Mouse (Mus musculus): ENCODE measurements at regions not wholly inside any gene's neighbourhood (a gene's known extent, or its start where the extent isn't known, plus 50 kb on each side); places are given as distances from the start of the nearest gene placed in this dataset.

GRCm38 (mm10) chr10:66928211-66928990, 167.5 kb upstream of the Jmjd1c start:
- peaks cover 11% of the 10 kb centered on the region for H3K27me3 ChIP-seq (ENCODE audit: insufficient read depth, low read length)
- ATAC-seq (ENCODE audit: extremely low read depth, insufficient number of reproducible peaks, low FRiP score, poor library complexity, severe bottlenecking) (peak; percentile 31), DNase-seq (ENCODE audit: low spot score) (no peak)
- H3K4me1 ChIP-seq (ENCODE audit: insufficient read depth, low read depth, low read length), result peaks cover 7% of the 10 kb centered on the region; the same call in 1 of the 2 replicates
- no peak for TF ChIP-seq CTCF (IDR thresholded peaks at IDR 0.05; ENCODE audit: low read depth, low read length)
- no peak for TF ChIP-seq POLR2AphosphoS5 (IDR thresholded peaks at IDR 0.05; ENCODE audit: insufficient replicate concordance, low read depth, low read length)
- no peak for TF ChIP-seq GATA1 (IDR thresholded peaks at IDR 0.05; ENCODE audit: borderline replicate concordance, low read length)
- TF ChIP-seq TAL1 (conservative IDR thresholded peaks at IDR 0.05; ENCODE audit: low read depth, low read length), result no peak
- no peak for TF ChIP-seq GATA2 (IDR thresholded peaks at IDR 0.05; ENCODE audit: borderline replicate concordance, low read depth, low read length)
- no peaks in the 10 kb centered on the region for H3K9me3 ChIP-seq (replicated peaks)
- no peak overlapping the region for H3K4me3 ChIP-seq (ENCODE audit: low read depth, low read length)
- no peaks in the 10 kb centered on the region for H3K36me3 ChIP-seq (replicated peaks)

GRCm38 (mm10) chr10:66930563-66930962, 165.4 kb upstream of the Jmjd1c start:
- Histone ChIP-seq H3K9me3 (replicated peaks) (no peaks in the 10 kb centered on the region), H3K4me1 (ENCODE audit: insufficient read depth, low read depth, low read length) (peaks cover 7% of the 10 kb centered on the region; the same call in 1 of the 2 replicates), H3K27me3 (ENCODE audit: insufficient read depth, low read length) (peaks cover 8% of the 10 kb centered on the region), H3K4me3 (ENCODE audit: low read depth, low read length) (no peak overlapping the region), H3K36me3 (replicated peaks) (no peaks in the 10 kb centered on the region)
- ATAC-seq (ENCODE audit: extremely low read depth, insufficient number of reproducible peaks, low FRiP score, poor library complexity, severe bottlenecking) (no peak), DNase-seq (ENCODE audit: low spot score) (no peak)
- TF ChIP-seq GATA1 (IDR thresholded peaks at IDR 0.05; ENCODE audit: borderline replicate concordance, low read length) (no peak), GATA2 (IDR thresholded peaks at IDR 0.05; ENCODE audit: borderline replicate concordance, low read depth, low read length) (no peak), CTCF (IDR thresholded peaks at IDR 0.05; ENCODE audit: low read depth, low read length) (no peak), TAL1 (conservative IDR thresholded peaks at IDR 0.05; ENCODE audit: low read depth, low read length) (no peak), POLR2AphosphoS5 (IDR thresholded peaks at IDR 0.05; ENCODE audit: insufficient replicate concordance, low read depth, low read length) (no peak)

- H3K36me3 ChIP-seq (replicated peaks), result no peaks in the 10 kb centered on the region
- DNase-seq (ENCODE audit: low spot score), result no peak
- H3K4me1 ChIP-seq (ENCODE audit: insufficient read depth, low read depth, low read length), result peaks cover 7% of the 10 kb centered on the region; the same call in 1 of the 2 replicates
- TF ChIP-seq GATA2 (IDR thresholded peaks at IDR 0.05; ENCODE audit: borderline replicate concordance, low read depth, low read length) (no peak), TAL1 (conservative IDR thresholded peaks at IDR 0.05; ENCODE audit: low read depth, low read length) (no peak), GATA1 (IDR thresholded peaks at IDR 0.05; ENCODE audit: borderline replicate concordance, low read length) (no peak), CTCF (IDR thresholded peaks at IDR 0.05; ENCODE audit: low read depth, low read length) (no peak), POLR2AphosphoS5 (IDR thresholded peaks at IDR 0.05; ENCODE audit: insufficient replicate concordance, low read depth, low read length) (no peak)
- H3K9me3 ChIP-seq (replicated peaks), result no peaks in the 10 kb centered on the region
- peaks cover 8% of the 10 kb centered on the region for H3K27me3 ChIP-seq (ENCODE audit: insufficient read depth, low read length)
- no peak for ATAC-seq (ENCODE audit: extremely low read depth, insufficient number of reproducible peaks, low FRiP score, poor library complexity, severe bottlenecking)
- H3K4me3 ChIP-seq (ENCODE audit: low read depth, low read length), result no peak overlapping the region
Measured at GRCm38 (mm10) chr10:66931505-66931904, 164.4 kb upstream of the Jmjd1c start.

GRCm38 (mm10) chr10:66932544-66932943, 163.4 kb upstream of the Jmjd1c start:
- Histone ChIP-seq H3K9me3 (replicated peaks) (no peaks in the 10 kb centered on the region), H3K36me3 (replicated peaks) (no peaks in the 10 kb centered on the region), H3K4me1 (ENCODE audit: insufficient read depth, low read depth, low read length) (peaks cover 7% of the 10 kb centered on the region; the same call in 1 of the 2 replicates), H3K4me3 (ENCODE audit: low read depth, low read length) (no peak overlapping the region), H3K27me3 (ENCODE audit: insufficient read depth, low read length) (peaks cover 8% of the 10 kb centered on the region)
- DNase-seq (ENCODE audit: low spot score), result no peak
- ATAC-seq (ENCODE audit: extremely low read depth, insufficient number of reproducible peaks, low FRiP score, poor library complexity, severe bottlenecking), result peak; percentile 68
- TF ChIP-seq CTCF (IDR thresholded peaks at IDR 0.05; ENCODE audit: low read depth, low read length) (no peak), POLR2AphosphoS5 (IDR thresholded peaks at IDR 0.05; ENCODE audit: insufficient replicate concordance, low read depth, low read length) (no peak), GATA2 (IDR thresholded peaks at IDR 0.05; ENCODE audit: borderline replicate concordance, low read depth, low read length) (no peak), TAL1 (conservative IDR thresholded peaks at IDR 0.05; ENCODE audit: low read depth, low read length) (no peak), GATA1 (IDR thresholded peaks at IDR 0.05; ENCODE audit: borderline replicate concordance, low read length) (no peak)

GRCm38 (mm10) chr10:66933689-66934088, 162.2 kb upstream of the Jmjd1c start:
- no peak for ATAC-seq (ENCODE audit: extremely low read depth, insufficient number of reproducible peaks, low FRiP score, poor library complexity, severe bottlenecking)

GRCm38 (mm10) chr10:66935731-66936130, 160.2 kb upstream of the Jmjd1c start:
- H3K4me1 ChIP-seq (ENCODE audit: insufficient read depth, low read depth, low read length), result peaks cover 4% of the 10 kb centered on the region; the same call in 1 of the 2 replicates
- TF ChIP-seq GATA2 (IDR thresholded peaks at IDR 0.05; ENCODE audit: borderline replicate concordance, low read depth, low read length) (no peak), GATA1 (IDR thresholded peaks at IDR 0.05; ENCODE audit: borderline replicate concordance, low read length) (no peak), POLR2AphosphoS5 (IDR thresholded peaks at IDR 0.05; ENCODE audit: insufficient replicate concordance, low read depth, low read length) (no peak), CTCF (IDR thresholded peaks at IDR 0.05; ENCODE audit: low read depth, low read length) (no peak), TAL1 (conservative IDR thresholded peaks at IDR 0.05; ENCODE audit: low read depth, low read length) (no peak)
- peaks cover 5% of the 10 kb centered on the region for H3K27me3 ChIP-seq (ENCODE audit: insufficient read depth, low read length)
- no peaks in the 10 kb centered on the region for H3K9me3 ChIP-seq (replicated peaks)
- no peaks in the 10 kb centered on the region for H3K36me3 ChIP-seq (replicated peaks)
- H3K4me3 ChIP-seq (ENCODE audit: low read depth, low read length), result no peak overlapping the region
- ATAC-seq (ENCODE audit: extremely low read depth, insufficient number of reproducible peaks, low FRiP score, poor library complexity, severe bottlenecking) (no peak), DNase-seq (ENCODE audit: low spot score) (no peak)

More at GRCm38 (mm10) chr10:66933689-66934088, 162.2 kb upstream of the Jmjd1c start:
- DNase-seq (ENCODE audit: low spot score), result no peak
- Histone ChIP-seq H3K36me3 (replicated peaks) (no peaks in the 10 kb centered on the region), H3K27me3 (ENCODE audit: insufficient read depth, low read length) (peaks cover 8% of the 10 kb centered on the region), H3K9me3 (replicated peaks) (no peaks in the 10 kb centered on the region), H3K4me1 (ENCODE audit: insufficient read depth, low read depth, low read length) (peaks cover 7% of the 10 kb centered on the region; the same call in 1 of the 2 replicates), H3K4me3 (ENCODE audit: low read depth, low read length) (no peak overlapping the region)
- no peak for TF ChIP-seq CTCF (IDR thresholded peaks at IDR 0.05; ENCODE audit: low read depth, low read length)
- no peak for TF ChIP-seq GATA2 (IDR thresholded peaks at IDR 0.05; ENCODE audit: borderline replicate concordance, low read depth, low read length)
- no peak for TF ChIP-seq POLR2AphosphoS5 (IDR thresholded peaks at IDR 0.05; ENCODE audit: insufficient replicate concordance, low read depth, low read length)
- TF ChIP-seq GATA1 (IDR thresholded peaks at IDR 0.05; ENCODE audit: borderline replicate concordance, low read length), result no peak
